Mouse (Mus musculus) embryonic fibroblast, embryonic 13.5 days (primary cell): ENCODE data around the gene Lbp.

Experiments used
- CTCF ChIP-seq: IDR thresholded peaks from 2 replicates; pipeline ENCODE4 v1.5.1; 2011; ENCODE audit warnings: mild to moderate bottlenecking, control low read depth, low read length, moderate library complexity, borderline replicate concordance; ENCODE audit not compliant: insufficient read depth
- POLR2A ChIP-seq: IDR thresholded peaks from 2 replicates; pipeline ENCODE4 v1.6.1; 2011; ENCODE audit warnings: low read depth, mild to moderate bottlenecking, control low read depth, low read length, moderate library complexity

DNA sequence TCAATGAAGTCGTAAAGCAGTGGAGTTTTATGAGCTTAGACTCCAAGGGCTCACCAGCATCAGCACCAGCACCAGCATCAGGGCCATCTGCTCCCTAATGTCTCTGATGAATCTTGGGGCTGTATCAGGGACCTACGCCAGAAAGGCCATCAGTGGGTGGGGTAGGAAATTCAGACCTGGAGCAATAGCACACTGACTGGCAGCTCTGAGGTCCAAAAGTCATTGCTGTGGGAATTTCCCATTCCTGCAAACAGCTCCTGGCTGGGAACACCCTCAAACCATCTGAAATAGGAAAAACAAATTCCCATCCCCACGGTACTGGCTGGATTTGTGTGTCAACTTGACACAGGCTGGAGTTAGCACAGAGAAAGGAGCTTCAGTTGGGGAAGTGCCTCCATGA lies 3.5 kb upstream of the Lbp start:
- no peak for TF ChIP-seq POLR2A
- no peak for TF ChIP-seq CTCF
